Mouse (Mus musculus) lung, embryonic 16.5 days (tissue): ENCODE data around the gene Psat1. TPM values are rescaled to one million over a fixed set of nuclear protein-coding genes. Genes with fewer than 3 reads are reported as not detected.

Experiments used
- ATAC-seq: fragments of 200-750 bp; cut with Nextera tagmentation; 2 replicates; pipeline ENCODE4 v1.8.0; 2017; ENCODE audit warnings: low read depth, mild to moderate bottlenecking, moderate library complexity
- H3K27ac ChIP-seq: fragments of 300-500 bp; sonication (generic); 2 replicates; pipeline ENCODE4 v1.5.1; 2014; ENCODE audit warnings: mild to moderate bottlenecking, control low read depth, low read length
- H3K27me3 ChIP-seq: fragments of 300-500 bp; sonication (generic); 2 replicates; pipeline ENCODE4 v1.6.1; 2014; ENCODE audit warnings: low read depth, low read length, mixed read lengths; ENCODE audit not compliant: control insufficient read depth, insufficient read depth
- H3K36me3 ChIP-seq: fragments of 300-500 bp; sonication (generic); 2 replicates; pipeline ENCODE4 v1.6.1; 2014; ENCODE audit warnings: low read length; ENCODE audit not compliant: control insufficient read depth, insufficient read depth
- H3K4me1 ChIP-seq: fragments of 300-500 bp; sonication (generic); replicated peaks from 2 replicates; pipeline ENCODE4 v1.6.1; 2014; ENCODE audit warnings: low read length, mixed read lengths; ENCODE audit not compliant: control insufficient read depth, insufficient read depth
- H3K4me2 ChIP-seq: fragments of 300-500 bp; sonication (generic); 2 replicates; pipeline ENCODE4 v1.6.1; 2014; ENCODE audit warnings: low read depth, low read length, control low read depth
- H3K4me3 ChIP-seq: fragments of 300-500 bp; sonication (generic); 2 replicates; pipeline ENCODE4 v1.5.1; 2014; ENCODE audit warnings: mild to moderate bottlenecking, low read length, control low read depth
- H3K9ac ChIP-seq: fragments of 300-500 bp; sonication (generic); 2 replicates; pipeline ENCODE4 v1.6.1; 2014; ENCODE audit warnings: low read length, control low read depth
- H3K9me3 ChIP-seq: fragments of 300-500 bp; sonication (generic); 2 replicates; pipeline ENCODE4 v1.6.1; 2016; ENCODE audit warnings: low read length; ENCODE audit not compliant: control insufficient read depth
- WGBS: fragments of 180-500 bp; shearing (Covaris S2); extraction: QIAGEN DNeasy Blood & Tissue Kit; methylation state at CpG from one replicate; pipeline ENCODE4 v1.1.7; 2014; 5-methylcytosine and 5-hydroxymethylcytosine counted together
- polyA plus RNA-seq: library from polyadenylated mRNA; unstranded; fragments of >200 nt; fragmentation: Nextera tagmentation; extraction: Ambion mirVana; gene quantifications from 2 replicates; pipeline ENCODE4 v1.2.1, GENCODE M21; 2015

Psat1 gene
- polyA plus RNA-seq, 1 experiment from 2014 or later: 159 TPM

GRCm38 (mm10) chr19:15855379-15855778 lies 91.8 kb downstream of the Psat1 start:
- ATAC-seq: no peak
- Histone ChIP-seq H3K27me3 (no peaks in the 10 kb centered on the region), H3K9ac (no peak overlapping the region), H3K36me3 (no peaks in the 10 kb centered on the region), H3K9me3 (no peaks in the 10 kb centered on the region), H3K4me2 (no peak overlapping the region), H3K4me3 (no peak overlapping the region), H3K27ac (no peak overlapping the region), H3K4me1 (no peaks in the 10 kb centered on the region)
- WGBS: 78% methylated on average over 5 of the region's 5 CpGs

Other genes with a start within 250 kb of the Psat1 start
- gene Cep78, start 37.7 kb upstream of the Psat1 start, polyA plus RNA-seq: 24.5 and 26.1 TPM in 2 replicates
- gene Gnaq, start 185.5 kb upstream of the Psat1 start, polyA plus RNA-seq: 32.5 and 32.9 TPM in 2 replicates